Mouse (Mus musculus): ENCODE data around the gene Dusp1. TPM values are rescaled to one million over a fixed set of nuclear protein-coding genes. Genes with fewer than 3 reads are reported as not detected.

Dusp1 gene
- total RNA-seq, 4 experiments from 2014 or later = 21.6 to 50.5 (median 28.7) TPM

- DNase-seq (ENCODE audit: low spot score in 2 of 2) = peak in 1 of 2 experiments; percentile 64
Measured at GRCm38 (mm10) chr17:26525316-26525715, 36.6 kb downstream of the Dusp1 start.

DNA sequence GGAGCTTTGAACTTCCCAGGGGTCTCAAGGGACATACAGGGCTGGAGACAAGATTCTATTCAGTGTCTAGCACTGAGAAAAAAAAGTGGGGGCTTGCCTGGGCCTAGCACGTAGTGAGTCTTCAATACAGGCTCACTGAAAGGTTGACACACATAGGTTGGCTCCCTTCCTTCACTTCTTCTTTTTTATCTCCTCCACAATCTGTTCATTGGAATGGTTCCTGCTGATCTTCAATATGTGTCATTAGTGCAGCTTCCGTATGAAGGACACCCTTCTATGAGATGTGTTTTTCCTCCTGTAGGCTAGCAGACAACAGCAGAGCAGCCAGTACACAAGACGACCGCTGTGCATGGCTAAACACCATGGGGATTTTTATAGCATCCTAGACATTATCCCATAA is 37.1 kb downstream of the Dusp1 start:
- DNase-seq (ENCODE audit: low spot score in 2 of 2) = no peak

- DNase-seq (ENCODE audit: low spot score in 2 of 2) = no peak
Measured at GRCm38 (mm10) chr17:26524316-26524715, 37.6 kb downstream of the Dusp1 start.

GRCm38 (mm10) chr17:26522711-26523110 is 39.2 kb downstream of the Dusp1 start:
- no peak for DNase-seq (ENCODE audit: low spot score in 2 of 2)

DNA sequence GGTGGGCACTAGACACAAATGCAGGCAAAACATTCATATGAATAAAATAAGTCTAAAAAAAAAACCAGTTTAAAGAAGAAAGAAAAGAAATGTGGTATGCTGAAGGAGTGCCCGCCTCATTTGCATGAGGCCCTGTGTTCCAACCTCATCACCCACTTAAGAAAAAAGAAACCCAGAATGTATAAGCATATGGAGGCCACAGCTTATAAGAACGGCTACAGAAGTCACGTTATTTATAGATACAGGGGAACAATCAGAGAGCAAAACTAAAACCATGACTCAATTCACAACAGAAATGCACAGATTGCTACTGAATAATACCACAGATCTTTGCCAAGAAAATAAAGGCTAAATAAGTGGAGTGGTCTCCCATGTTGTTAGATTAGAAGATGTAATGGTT is 43.6 kb downstream of the Dusp1 start:
- DNase-seq (ENCODE audit: low spot score in 2 of 2) = no peak

DNA sequence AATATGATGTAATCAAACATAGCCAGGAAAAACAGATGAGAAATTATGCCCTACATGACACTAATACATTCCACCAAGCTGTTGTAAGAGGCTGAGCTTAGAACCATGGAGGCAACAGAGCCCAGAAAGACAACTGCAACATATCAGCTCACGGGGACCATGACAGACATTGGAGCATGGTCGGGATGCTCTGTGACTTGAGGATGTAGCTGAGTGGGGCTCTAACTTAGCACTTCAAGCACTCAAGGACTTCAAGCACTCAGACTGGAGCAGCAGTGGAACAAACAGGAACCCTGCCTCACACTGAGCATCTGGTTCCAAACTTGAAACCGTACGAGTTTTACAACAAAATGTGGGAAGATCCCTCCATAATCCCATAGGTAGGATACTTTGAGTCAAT is 46.3 kb downstream of the Dusp1 start:
- no peak for DNase-seq (ENCODE audit: low spot score in 2 of 2)

DNA sequence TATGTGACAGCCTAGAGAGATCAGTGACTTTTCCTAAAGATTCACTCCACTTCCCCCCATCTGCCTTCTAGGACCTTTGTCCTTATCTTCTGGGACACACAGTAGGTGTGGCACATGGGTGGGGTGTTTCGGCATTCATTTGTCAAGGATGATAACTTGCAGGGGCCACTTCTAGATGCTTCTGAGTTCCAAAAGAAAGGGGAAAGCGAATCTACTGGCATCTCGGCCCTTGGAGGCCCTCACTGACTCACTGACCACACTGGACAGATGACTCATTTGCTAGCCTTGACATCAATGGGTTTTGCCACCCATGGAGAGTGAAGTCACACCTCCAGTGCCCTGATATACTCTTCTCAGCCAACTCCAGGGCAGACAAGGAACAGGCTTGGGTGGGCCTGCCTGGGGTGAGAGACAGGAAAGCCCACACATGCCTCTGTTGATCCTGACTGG is 47.3 kb downstream of the Dusp1 start:
- no peak for DNase-seq (ENCODE audit: low spot score in 2 of 2)

DNA sequence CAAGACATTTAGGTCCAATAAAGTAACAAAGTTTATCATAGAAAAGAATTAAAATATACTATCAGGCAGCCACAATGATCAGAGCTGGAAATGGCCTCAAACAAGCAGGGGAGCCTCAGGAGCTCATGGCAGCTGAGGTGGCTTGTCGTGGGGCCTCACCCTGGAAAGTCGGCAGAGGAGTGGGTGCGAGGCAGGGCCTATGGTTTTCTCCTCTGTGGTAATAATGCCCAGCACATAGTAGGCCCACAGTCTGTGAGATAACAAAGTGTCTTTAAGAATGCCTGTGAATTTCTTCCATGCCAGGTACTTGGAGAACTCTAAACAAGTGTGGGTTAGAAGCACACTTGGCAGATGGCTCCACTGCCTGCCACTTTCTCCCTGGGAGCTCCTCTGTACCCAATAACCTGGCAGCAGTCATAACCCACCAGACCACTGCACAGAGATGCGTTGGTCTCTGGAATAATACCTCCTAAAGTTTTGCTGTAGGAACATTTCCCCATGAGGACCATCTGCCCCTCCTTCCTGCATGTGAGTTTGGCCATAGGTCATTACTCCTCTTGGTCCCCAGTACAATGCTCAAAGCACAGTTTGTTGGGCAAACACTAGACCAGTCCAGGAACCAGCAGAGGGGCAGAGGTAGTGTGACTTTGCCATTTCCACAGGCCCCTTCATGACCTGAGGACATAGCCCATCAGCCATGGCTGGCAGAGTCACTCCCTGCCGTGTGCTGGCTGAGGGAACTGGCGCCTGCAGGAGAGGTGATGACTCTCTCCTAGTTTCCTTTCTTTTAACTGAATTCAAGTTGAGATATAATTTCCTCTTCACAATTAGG is 48.3 kb downstream of the Dusp1 start:
- DNase-seq (ENCODE audit: low spot score in 2 of 2) = no peak

- DNase-seq (ENCODE audit: low spot score in 2 of 2) = no peak
Measured at GRCm38 (mm10) chr17:26512961-26513360, 49.0 kb downstream of the Dusp1 start.

- DNase-seq (ENCODE audit: low spot score in 2 of 2) = no peak
Measured at GRCm38 (mm10) chr17:26511816-26512774, 49.8 kb downstream of the Dusp1 start.

GRCm38 (mm10) chr17:26511256-26511655 is 50.7 kb downstream of the Dusp1 start:
- DNase-seq (ENCODE audit: low spot score in 2 of 2) = no peak

DNA sequence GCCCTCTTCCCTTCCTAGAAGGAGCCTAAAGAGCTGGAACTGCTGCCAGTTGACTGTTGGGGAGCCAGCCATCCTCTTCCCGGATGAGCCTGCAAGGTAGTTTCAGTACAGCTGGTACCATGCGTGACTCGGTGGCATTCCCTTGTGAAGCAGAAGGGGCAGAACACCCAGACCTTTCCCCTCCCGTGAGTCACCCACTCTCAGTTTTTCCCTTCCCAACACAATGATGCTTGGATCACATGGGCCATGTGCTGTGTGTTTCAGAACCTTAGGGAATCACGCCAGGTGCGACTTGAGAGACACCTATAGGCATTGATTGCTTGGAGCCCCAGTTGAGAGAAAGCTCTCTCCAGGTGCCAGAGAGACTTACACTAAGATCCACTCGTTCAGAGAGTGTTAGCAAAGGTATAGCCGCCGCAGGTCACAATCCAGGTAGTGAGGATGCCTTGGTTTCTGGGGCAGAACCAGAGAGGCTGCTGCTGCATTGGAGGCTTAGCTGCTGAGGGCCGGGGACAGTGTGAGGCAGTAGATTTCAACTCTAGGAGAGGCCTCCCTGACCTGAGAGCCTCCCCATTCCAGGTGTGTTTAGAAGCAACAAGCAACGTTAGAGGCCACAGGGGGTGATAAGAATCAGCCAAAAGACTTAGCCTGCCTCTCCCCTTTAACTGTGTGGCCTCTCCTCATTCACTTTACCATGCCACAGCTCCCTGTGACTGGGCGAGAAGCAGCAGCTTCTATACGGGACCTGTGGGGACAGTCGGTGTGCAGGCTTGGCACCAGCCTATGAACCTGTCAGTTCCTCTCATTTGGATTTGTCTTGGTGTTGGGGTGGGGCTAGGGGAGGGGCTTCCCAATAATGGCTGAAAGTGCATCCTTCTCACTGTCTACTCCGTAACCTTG is 51.5 kb downstream of the Dusp1 start:
- no peak for DNase-seq (ENCODE audit: low spot score in 2 of 2)

DNA sequence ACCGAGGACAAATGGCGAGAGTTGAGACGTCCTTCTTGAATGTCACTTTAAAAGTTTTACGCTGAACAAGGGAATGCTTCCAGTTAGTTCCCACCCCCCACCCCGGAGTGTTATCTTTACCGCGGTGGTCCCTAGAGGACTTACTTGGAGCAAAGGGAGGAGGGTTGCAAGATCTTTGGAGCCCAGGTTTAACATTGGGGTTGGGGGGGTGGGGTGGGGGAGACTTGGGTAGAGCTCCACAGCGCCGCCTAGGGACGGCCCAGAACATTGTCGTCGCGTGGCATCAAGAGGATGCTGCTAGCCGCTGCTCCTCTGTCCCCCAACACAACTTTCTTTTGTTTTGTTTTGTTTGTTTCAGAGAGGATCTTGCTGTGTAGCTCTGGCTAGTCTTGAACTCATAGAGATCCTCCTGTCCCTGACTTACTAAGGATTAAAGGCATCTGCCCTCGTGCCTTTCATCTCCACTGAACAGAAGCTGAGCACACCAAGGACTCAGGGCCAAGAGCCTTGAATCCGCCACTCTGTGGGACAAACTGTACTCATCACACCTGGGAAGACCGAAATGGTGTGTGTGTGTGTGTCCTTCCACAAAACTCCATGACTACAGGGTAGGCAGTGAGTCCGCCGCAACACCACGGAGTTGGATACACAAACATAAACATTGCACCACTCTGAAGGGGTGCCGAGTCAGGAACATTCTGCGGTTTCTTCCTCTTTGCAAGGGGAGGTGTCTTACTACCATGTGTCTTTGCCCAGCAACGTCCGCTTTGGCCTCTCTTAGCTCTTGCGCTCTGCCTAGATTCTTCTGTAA is 52.8 kb downstream of the Dusp1 start:
- no peak for DNase-seq (ENCODE audit: low spot score in 2 of 2)

DNA sequence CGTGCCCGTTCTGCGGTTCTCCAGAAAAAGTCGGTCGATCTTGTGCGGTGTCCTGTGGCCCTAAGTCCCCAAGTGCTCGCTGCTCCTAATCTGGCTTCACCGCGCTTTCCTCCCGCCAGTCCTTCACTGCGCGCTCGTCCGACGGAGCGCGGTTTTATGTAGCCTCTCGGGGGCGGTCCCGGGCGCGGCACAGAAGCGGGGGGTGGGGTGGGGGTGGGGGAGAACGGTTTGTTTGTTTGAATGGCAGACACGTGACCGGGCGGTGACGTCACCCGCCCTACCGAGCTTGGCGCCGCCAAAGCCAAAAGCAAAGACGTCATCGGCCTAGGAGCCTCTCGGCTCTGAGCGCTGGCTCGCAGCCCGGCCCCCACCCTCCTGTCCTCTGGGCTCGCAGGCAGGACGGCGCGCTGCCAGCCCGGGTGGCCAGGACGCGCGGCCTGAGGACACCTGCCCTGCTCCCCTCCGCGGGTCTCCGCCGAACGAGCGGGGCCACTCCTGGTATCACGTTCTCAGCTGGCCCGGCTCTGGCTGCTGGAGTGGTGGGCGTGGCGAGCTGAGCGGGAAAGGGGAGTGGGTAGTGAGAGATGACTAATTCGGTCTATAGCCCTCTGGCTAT is 53.5 kb downstream of the Dusp1 start:
- DNase-seq (ENCODE audit: low spot score in 2 of 2) = peak; percentile 93 to 97

- peak in 1 of 2 experiments; percentile 73 for DNase-seq (ENCODE audit: low spot score in 2 of 2)
Measured at GRCm38 (mm10) chr17:26507966-26508344, 54.0 kb downstream of the Dusp1 start.

DNA sequence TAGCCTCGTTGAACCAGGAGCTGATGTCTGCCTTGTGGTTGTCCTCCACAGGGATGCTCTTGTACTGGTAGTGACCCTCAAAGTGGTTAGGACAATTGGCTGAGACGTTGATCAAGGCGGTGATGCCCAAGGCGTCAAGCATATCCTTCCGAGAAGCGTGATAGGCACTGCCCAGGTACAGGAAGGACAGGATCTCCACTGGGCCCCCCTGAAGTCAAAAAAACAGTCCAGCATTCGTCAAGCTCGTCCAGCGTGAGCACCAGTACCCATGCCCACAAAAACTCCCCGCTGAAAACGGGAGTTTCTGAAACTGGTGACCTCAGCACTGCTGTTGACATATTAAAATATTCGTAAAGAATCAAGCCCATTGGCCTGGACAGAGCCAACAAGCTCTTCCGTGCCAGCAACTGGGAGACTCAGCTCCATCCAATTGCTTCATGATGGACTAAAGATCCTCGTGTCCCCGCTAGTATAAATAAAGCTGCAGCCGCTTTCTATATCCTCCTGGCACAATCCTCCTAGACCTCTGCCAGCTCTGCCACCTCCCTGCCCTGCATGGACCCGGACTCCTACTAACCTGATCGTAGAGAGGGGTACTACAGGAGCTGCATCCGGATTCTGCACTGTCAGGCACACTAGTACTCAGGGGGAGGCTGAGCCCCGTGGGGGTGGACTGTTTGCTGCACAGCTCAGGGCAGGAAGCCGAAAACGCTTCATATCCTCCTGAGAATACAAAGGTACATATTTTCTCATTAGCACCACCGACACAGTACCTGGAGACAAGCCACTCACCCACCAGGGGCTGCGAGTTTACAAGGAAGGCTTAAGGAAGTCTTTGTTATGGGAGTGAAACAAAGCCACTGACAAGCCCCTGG is 54.7 kb downstream of the Dusp1 start:
- peak; percentile 50 to 59 for DNase-seq (ENCODE audit: low spot score in 2 of 2)

- DNase-seq (ENCODE audit: low spot score in 2 of 2) = no peak
Measured at GRCm38 (mm10) chr17:26506031-26506641, 55.8 kb downstream of the Dusp1 start.

GRCm38 (mm10) chr17:26505181-26505581 is 56.7 kb downstream of the Dusp1 start:
- DNase-seq (ENCODE audit: low spot score in 2 of 2) = no peak
